Mouse (Mus musculus): ENCODE measurements around the gene Gh.

DNA sequence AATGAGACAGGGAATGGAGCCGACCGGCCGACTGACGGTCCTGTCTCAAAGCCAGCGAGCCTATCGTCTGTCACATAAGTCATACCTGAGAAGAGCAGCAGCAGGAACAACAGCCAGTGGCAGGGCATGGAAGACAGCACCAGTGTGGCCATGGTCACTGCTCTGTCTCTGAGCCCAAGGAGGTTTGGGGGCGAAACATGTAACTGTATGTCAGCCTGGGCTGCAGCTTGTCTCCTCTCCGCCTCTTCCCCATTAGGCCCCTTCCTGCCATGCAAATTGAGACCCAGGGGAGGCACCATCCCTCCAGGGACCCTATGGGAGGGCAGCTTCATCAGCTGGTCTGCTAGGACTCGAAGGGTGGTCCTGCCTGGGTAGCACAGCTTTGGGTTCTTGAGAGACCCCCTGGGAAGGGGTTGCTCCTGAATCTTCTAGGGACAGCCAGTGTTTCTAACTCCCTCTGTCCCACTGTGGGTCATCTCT is 12.7 kb upstream of the Gh start, which contains the start of gene Cd79b:
- TF ChIP-seq GATA1 (IDR thresholded peaks at IDR 0.05; ENCODE audit: borderline replicate concordance, low read length) (no peak), FLI1 (IDR thresholded peaks at IDR 0.05; ENCODE audit: low read length) (no peak)

All from megakaryocyte, embryonic 14.5 days (primary cell).